Mouse (Mus musculus) ovary, adult 18-20 months (tissue): ENCODE measurements around the gene Ykt6.
"Not testable (repeated sequence)": the region's sequence is repeated elsewhere in the genome, so short reads cannot be mapped to it uniquely, and the experiment has no call there.

Experiments used
- DNase-seq: peaks from one replicate; pipeline ENCODE4 v3.0.0; 2022; ENCODE audit warnings: low spot score, mixed read lengths

Gene Ykt6

DNA sequence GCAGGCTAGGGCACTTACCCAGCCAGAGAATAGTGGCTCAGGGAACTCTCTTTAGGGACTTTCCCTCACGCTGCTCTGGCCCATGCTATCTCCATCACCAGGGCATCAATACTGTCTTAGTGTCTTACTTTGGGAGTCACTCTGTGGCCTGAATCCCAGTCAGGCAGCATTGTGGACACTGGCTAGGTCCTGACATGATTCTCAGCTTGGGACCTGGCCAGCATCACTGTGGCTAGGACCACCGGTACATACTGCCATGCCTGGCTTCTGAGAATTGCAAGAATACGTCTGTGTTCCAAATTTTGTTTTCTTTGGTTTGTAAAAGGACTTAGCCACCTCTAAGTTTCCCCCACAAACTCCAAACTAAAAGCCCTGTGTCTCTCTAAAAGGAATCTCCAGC is 39.4 kb downstream of the Ykt6 start:
- no peak for DNase-seq

DNA sequence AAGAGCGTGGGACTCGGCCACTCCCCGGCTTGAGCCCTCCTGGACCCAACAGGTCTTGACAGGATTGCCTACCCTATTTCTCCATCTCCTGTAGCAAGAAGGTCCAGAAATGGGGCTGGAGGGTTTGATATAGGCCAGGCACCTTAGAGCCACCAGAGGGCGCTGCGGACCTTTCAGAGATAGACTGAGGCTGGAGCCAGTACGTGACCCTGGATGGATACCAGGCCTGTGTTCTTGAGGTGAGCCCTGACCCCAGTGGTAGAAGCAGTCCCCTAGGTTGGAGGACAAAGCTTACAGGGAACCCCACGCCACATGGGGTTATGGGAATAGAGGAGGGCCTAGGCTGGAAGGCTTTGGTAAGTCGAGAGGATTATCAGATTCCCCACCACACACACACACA is 40.5 kb downstream of the Ykt6 start:
- peak; percentile 52 for DNase-seq

DNA sequence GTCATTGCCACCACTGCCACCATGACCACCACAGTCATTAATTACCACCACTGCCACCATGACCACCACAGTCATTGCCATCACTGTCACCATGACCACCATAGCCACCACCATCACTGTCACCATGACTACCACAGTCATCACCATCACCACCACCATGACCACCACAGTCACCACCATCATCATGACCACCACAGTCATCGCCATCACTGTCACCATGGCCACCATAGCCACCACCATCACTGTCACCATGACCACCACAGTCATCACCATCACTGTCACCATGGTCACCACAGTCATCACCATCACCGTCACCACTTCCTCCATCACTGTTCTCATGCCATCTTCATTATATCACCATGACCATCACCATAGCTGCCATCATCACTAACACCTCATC is 43.0 kb downstream of the Ykt6 start:
- no peak for DNase-seq

DNA sequence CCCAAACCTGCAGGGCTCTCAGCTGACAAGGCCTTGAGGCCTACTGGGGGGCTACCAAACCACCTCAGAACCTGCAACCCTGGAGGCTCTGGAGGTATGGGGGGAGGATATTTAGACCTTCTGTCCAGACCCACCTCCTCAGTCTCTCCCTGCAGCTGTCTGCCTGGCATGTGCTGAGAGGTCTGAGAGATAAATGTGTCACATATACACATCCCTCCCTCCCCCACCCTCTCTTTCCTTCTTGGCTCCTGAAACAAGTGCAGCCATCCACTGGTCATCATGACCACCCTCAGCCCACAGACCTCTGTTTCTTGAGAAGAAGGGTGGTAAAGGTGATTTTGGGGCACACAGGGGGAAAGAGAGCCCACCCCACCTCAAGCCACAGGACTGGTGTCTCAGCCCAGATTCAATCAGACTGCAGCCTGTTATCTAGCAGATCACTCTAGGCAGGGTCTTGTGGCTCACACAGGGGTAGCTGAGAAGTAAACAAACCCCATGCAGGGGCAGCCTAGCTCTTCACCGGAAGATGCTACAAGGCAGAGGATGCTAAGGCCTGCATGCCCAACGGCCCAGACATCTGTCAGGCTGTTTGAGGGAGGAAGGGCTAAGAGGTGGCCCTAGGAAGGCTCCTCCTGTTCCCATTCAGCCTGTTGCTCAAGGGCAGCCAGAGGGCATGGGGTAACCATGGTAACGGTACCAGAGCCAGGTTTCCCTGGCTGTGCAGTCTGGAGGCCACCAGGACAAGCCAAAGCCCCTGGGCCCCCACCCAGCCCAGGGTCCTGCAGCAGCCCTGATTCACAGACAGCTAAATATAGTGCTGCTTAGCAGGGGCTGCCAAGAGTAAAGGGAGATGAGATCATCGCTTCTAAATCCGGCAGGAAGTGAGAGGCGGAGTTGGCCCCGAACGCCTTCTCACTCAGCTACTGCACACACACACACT is 44.6 kb downstream of the Ykt6 start:
- DNase-seq: peak; percentile 66

DNA sequence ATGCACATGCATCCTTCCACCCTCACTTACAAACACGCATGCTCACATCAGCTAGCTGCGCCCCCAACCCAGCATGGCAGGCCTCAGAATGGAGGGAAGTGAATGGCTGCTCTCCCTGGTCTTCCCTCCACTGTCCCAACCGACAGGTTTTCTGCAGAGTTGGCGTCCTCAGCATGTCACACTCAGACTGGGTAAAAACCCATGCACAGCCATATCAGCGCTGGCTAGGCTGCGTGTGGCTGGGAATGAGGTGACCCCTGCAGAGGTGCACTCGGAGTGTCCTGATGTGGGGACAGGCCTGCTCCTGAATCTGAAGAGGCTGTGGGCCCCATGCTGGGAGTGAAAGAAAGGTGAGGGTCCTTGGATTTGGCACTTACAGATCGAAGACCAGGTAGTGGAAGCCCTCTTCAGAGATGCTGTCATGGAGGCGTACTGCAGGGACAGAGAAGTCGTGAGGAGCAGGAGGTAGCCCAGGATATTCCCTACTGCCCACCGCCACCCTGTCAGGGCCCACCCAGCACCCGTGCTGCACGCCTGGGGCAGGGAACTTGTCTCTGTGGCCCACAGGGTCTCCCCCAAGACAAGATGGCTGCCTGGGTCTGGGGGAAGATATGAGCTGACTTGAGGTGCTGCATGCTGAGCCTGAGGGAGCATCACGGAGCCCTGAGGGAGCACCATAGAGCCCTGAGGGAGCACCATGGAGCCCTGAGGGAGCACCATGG is 45.6 kb downstream of the Ykt6 start:
- no peak for DNase-seq

DNA sequence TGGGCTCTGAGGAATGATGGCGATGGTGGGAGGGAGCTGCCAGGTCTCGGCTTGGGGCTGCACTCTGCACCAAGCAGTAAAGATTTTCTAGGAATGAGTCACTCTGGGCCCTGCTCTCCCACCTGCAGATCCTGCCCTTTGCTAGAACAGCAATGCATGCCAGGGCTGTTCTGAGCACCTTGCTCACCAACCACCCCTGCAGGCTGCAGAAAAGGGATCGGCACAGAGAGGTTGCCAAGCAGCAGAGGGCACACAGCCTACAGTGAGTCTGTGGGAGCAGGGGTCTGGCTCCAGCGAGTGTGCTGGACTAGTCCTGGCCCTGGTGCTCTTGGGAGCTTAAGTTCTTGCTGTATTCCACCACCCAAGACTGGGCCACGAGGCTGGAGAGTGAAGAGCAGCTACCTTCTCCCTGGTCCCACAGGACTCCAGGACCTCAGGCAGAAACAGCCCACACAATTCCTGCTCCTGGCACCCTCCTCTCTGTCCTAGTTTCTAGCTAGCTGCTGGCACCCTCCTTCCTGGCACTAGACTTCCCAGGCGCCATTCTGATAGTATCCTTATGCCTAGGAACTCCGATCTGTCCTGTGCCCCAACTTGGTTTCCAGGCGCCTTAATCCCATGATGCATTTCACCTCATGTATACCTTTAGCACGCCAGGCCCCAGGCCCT is 46.6 kb downstream of the Ykt6 start:
- no peak for DNase-seq

DNA sequence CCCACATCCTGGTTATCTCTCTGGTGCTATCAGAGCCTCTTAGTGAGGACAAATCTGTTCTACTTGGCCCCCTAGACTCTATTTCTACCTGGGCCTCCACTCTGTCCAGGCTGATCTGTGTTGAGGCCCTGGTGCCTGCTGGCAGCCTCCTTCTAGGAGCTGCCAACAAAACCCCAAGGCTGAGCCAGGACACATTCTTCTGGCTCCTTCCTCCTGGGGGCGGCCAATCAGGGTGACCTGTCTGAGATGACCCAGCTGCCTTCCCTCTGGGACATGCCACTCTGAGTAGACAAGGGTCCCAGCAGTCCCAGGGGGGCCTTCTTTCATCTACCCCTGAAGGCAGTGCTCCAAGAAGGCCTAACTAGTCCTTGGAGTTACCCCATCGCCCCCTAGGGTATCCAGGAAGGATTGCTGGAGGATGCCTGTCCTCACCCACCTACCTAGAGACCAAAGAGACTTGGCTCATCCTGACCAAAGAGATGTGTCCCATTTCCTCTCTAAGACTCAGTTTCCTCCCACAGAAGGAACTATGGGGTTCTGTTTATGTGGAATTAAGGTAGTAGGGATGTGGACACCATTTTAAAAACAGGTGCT is 47.6 kb downstream of the Ykt6 start:
- no peak for DNase-seq

DNA sequence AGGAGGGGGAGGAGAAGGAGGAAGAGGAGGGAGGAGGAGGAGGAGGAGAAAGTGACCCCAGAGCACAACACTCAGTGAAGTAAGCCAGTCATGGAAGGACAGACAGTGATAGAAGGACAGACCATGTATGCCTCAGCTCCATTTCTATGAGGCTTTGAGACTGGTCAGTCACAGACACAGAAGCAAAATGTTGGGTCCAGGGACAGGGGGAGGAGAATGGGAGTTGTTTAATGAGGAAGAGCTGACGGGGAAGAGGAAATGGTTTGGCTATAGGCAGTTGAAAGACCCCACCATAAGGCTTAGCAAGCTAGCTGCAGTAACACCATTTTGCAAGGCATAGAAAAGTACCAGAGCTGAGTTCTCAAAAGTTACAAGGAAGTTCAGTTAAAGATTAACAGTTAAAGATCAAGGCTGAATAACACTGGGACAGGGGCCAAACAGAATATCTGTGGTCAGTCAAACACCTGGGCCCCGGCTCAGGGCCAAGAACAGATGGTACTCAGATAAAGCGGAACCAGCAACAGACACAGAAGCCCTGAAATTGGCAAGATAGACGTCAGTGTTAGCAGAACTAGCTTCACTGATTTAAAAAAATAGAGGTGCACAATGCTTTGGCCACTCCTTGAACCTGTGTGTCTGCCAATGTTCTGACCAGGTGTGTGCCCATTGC is 50.0 kb downstream of the Ykt6 start:
- DNase-seq: not testable (repeated sequence)

DNA sequence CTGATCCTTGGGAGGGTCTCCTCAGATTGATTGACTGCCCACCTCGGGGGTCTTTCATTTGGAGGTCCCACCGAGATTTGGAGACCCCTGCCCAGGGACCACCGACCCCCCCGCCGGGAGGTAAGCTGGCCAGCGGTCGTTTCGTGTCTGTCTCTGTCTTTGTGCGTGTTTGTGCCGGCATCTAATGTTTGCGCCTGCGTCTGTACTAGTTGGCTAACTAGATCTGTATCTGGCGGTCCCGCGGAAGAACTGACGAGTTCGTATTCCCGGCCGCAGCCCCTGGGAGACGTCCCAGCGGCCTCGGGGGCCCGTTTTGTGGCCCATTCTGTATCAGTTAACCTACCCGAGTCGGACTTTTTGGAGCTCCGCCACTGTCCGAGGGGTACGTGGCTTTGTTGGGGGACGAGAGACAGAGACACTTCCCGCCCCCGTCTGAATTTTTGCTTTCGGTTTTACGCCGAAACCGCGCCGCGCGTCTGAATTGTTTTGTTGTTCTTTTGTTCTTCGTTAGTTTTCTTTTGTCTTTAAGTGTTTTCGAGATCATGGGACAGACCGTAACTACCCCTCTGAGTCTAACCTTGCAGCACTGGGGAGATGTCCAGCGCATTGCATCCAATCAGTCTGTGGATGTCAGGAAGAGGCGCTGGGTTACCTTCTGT is 51.0 kb downstream of the Ykt6 start:
- not testable (repeated sequence) for DNase-seq

DNA sequence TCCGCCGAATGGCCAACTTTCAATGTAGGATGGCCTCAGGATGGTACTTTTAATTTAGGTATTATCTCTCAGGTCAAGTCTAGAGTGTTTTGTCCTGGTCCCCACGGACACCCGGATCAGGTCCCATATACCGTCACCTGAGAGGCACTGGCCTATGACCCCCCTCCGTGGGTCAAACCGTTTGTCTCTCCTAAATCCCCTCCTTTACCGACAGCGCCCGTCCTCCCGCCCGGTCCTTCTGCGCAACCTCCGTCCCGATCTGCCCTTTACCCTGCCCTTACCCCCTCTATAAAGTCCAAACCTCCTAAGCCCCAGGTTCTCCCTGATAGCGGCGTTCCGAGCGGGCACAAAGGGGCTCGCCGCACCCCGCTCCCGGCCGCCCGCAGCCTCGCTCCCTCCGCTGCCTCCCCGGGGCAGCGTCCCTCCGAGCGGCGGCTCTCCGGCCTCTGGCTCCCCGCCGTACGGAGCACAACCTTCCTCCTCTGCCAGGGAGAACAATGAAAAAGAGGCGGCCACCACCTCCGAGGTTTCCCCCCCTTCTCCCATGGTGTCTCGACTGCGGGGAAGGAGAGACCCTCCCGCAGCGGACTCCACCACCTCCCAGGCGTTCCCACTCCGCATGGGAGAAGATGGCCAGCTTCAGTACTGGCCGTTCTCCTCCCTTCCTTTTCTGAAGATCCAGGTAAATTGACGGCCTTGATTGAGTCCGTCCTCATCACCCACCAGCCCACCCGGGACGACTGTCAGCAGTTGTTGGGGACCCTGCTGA is 51.7 kb downstream of the Ykt6 start:
- DNase-seq: not testable (repeated sequence)

DNA sequence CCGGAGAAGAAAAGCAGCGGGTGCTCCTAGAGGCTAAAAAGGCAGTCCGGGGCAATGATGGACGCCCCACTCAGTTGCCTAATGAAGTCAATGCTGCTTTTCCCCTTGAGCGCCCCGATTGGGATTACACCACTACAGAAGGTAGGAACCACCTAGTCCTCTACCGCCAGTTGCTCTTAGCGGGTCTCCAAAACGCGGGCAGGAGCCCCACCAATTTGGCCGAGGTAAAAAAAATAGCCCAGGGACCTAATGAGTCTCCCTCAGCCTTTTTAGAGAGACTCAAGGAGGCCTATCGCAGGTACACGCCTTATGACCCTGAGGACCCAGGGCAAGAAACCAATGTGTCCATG is 52.3 kb downstream of the Ykt6 start:
- not testable (repeated sequence) for DNase-seq

DNA sequence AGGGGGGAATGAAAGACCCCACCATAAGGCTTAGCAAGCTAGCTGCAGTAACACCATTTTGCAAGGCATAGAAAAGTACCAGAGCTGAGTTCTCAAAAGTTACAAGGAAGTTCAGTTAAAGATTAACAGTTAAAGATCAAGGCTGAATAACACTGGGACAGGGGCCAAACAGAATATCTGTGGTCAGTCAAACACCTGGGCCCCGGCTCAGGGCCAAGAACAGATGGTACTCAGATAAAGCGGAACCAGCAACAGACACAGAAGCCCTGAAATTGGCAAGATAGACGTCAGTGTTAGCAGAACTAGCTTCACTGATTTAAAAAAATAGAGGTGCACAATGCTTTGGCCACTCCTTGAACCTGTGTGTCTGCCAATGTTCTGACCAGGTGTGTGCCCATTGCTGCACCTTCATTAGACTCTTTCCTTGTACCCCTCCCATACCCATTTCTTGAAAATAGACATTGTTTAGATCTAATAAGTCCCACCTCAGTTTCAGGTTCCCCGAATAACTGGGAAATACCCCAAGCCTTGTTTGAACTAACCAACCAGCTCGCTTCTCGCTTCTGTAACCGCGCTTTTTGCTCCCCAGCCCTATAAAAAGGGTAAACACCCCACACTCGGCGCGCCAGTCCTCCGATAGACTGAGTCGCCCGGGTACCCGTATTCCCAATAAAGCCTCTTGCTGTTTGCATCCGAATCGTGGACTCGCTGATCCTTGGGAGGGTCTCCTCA is 55.4 kb downstream of the Ykt6 start:
- not testable (repeated sequence) for DNase-seq

DNA sequence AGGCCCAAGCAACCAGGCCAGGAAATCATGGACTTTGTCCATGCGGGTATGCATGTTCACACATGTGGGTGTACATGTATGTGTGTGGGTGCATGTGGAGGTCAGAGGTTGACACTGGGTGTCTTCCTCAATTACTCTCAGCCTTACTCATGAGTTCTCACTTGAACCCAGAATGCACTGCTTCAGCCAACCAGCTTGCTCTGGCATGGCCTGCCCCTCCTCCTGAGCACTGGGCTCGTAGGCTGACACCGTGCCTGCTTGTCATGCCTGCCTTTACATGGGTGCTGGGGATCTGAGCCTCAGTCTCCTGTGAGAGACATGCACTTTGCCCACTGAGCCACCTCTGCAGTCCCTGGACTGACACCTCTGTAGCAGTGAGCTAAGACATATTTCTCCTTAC is 56.4 kb downstream of the Ykt6 start:
- no peak for DNase-seq

DNA sequence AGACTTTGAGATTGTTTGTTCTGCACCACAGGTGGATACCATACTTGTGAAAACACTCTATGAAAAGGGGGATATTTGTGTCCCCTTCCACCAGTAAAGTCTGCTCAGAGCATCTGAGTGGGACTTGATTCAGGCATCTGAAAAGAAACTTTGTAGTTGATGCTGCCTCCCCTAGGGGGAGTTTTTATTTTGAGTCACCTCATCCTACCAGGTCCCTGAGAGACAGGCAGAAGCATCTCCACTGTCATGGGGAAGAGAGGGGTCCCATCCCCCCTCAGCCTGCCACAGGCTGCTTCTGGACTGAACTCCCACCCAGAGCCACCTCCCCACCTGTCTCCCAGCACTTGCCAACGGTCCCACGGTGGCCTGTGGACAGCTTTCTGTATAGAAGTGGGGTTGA is 57.9 kb downstream of the Ykt6 start:
- no peak for DNase-seq

DNA sequence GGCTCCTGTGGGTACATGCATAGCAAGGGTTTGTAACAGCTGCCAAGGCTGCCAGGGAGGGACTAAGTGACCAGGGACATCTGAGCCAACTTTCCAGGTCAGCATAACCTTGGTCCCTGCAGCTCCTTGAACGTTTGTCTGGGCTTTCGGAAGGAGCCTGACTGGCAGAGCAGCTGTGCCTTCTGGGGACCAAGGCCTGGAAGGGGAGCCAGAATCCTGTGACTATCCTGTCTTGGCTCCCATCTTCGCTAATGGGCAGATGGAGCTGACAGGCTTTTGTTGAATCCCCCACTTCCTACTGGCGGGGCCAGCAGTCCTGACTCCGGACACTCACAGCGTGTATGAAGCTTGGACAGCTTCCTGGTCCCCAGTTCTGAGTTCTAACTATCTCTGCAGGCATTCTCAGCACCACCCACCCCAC is 59.5 kb downstream of the Ykt6 start:
- no peak for DNase-seq

DNA sequence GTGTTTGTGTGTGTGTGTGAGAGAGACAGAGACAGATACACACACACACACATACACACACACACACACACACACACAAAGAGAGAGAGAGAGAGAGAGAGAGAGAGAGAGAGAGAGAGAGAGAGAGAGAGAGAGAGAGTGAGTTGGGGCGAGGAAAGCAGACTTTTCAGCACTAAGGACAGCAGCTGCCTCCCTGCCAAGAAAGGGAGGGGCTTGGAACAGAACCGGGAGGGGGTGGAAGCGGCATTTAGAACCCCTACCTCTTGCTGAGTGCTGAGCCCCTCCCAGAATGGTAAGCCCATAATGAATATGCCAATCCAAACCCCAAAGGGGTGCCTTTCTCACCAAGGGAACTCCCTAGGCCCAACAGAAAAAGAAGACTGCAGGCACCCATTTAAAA is 60.9 kb downstream of the Ykt6 start:
- DNase-seq: no peak

DNA sequence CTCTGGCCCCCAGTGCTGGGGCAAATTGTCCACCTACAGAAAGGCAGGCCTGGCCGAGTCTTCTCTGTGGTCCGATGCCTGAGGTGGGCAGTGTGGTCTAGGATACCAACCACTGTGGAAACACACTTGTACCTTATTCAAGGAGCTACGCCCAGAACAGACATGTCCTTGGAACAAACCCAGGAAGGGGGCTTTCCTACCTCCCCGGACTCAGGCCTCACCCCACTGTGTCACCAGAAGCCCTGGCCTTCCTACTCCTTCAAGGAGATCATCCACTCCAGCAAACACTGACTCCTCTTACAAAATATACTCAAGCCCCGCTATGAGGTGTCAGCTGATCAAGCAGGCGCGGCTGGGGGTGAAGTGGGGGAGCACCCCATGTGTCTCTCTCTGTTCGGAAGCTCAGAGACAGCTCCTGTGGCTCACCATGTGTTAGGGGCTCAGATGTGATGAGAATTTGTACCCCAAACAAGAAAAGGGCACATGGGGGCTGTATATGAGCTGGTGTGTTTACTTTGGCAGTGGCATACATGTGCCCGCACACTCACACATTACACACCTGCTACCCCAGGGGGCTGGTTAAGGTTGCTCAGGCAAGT is 61.4 kb downstream of the Ykt6 start:
- no peak for DNase-seq
